Mouse (Mus musculus): Measurements from ENCODE around the gene Gabbr2. TPM values are rescaled to one million over a fixed set of nuclear protein-coding genes. Genes with fewer than 3 reads are reported as not detected.
"Not testable (repeated sequence)": the region's sequence is repeated elsewhere in the genome, so short reads cannot be mapped to it uniquely, and the experiment has no call there.

Gabbr2 gene
- total RNA-seq, 2 experiments from 2014 or later: 205 to 211 TPM

DNA sequence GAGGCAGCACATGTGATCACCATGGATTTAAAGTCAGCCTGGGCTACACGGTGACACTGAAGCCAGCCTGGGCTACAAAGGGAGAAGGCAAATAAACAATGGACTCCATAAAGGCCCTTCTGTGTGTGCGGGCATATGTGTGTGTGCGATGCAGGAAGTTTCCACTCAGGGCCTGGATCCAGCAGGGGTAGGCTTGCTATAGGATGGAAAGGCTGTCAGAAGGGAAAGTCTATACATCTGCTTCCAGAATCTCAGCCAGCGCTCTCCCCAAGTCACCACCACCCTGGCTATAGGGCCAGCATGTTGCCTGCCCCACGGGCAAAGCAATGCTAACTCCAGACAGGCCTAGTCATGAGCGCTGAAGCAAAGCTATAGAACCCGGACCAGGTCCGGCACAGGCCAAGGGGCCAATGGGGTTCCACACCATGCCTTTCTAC, 348.0 kb downstream of the Gabbr2 start:
- DNase-seq: no peak

GRCm38 (mm10) chr4:46642924-46643675, 348.6 kb downstream of the Gabbr2 start:
- DNase-seq: no peak

- DNase-seq: no peak
Measured at GRCm38 (mm10) chr4:46641283-46641682, 350.4 kb downstream of the Gabbr2 start.

DNA sequence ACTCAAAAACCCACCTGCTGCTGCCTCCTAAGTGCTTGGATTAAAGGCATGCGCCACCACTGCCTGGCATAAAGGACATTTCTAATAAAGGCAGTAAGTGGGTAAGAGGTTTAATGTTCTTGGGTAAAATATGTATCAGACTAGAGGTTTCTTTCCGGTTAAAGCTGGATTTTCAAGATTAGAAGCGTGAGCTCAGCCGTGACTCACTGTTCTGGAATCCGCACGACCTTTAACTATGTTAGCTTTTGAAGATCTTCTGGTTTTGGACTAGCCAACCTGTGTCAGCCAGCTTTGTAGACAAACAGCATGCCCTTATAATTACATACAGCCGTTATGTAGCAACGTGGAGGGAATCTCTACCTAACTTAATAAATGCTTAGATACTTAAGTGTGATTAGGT, 351.8 kb downstream of the Gabbr2 start:
- DNase-seq: no peak

DNA sequence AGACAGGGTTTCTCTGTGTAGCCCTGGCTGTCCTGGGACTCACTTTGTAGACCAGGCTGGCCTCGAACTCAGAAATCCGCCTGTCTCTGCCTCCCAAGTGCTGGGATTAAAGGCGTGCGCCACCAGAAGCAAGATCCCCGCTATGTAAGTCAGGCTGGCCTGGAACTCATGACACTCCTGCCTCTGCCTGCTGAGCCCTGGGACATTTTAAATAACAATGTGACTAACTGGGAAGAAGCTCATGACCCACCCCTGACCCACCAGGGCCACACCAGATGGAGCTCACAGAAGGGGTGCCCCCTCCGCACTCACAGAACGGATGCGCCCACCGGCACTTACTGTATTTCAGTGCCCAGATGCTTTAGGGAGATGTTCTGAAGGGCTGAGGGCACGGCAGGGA, 354.4 kb downstream of the Gabbr2 start:
- DNase-seq: not testable (repeated sequence)

DNA sequence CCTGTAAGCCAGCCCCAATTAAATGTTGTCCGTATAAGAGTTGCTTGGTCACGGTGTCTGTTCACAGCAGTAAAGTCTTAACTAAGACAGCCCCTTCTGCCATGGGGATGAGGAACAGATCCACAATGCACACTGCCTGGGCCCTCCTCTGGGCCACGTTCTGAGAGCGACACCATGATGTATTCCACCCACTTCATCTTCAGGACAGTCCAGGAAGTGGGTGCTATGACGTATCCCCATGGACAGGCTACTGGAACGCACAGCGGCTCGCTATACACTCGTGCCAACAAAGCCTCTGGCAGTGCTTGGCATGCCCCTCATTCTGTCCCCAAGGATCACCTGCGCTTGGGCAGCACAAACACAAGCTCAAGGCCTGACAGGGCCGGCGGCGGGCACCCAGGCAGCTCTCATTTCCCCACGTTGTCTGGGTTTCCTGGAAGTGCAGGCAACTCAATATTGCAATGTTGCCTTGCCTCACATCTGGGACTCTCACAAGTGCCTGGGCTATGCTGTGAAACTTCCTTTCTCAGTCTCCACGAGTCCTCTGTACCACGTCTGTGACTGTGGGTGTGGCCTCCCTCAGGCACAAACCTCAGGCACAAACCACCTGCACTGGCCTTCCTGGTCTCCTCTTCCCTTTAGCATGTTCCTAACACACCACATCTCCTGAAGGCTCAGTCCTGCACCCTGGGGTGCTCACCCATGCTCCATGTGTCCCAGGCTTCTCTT, 355.8 kb downstream of the Gabbr2 start:
- DNase-seq: no peak

- no peak for DNase-seq
Measured at GRCm38 (mm10) chr4:46634881-46635280, 356.8 kb downstream of the Gabbr2 start.

DNA sequence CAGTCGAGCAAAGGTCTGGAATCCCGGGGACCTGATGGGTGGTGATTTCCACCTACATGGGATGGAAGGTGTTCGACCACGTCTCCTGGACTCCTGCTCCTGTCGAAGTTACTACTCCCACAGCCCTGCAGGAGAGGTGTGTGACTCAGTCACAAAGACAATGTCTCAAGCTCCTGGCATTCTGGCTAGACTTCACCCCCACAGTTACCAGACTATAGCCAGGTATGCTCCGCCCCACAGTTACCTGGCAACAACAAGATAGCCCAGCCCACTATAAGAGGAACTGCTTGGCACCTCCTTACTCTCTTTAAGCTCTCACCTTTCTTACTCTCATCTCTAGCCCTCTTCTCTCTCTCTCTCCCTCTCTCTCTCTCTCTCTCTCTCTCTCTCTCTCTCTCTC, 358.1 kb downstream of the Gabbr2 start:
- DNase-seq: not testable (repeated sequence)

- DNase-seq: no peak
Measured at GRCm38 (mm10) chr4:46632465-46632864, 359.2 kb downstream of the Gabbr2 start.

DNA sequence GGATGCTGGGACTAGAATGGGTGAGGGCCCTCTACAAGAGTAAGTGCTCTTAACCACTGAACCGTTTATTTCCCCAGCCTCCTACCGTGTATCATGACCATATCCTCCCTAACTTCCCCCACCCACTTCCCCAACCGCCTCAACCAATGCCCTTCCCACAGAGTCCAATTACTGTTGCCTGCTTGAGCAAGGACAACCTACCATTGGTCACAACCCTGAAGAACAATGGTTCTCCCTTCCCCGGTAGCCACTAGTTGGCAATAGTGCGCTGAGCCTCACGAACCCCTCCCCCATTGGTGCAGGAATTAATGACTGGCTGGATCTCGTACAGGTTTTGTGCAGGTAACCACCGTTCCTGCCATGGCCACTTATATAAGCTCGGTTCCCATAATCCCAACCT, 361.3 kb downstream of the Gabbr2 start:
- no peak for DNase-seq

DNA sequence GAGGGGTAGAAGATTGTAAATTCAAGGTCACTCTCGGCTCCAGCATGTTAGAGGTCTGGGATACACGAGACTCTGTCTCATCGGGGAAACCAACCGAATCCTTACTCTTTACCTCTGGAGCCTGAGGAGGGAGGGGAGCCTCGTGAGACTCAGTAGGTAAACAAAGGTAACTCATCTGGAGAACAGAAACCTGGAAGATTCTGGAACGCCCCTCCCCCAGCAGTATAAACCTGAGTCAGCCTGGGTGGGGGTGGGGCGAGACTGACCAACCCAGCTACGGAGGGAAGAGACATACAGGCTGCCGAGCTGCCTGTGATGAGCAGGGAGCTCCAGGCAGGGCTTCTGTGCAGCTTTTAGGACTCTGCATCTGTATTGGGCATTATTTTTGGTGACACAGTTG, 362.8 kb downstream of the Gabbr2 start:
- DNase-seq: no peak

GRCm38 (mm10) chr4:46628081-46628480, 363.6 kb downstream of the Gabbr2 start:
- no peak for DNase-seq

DNA sequence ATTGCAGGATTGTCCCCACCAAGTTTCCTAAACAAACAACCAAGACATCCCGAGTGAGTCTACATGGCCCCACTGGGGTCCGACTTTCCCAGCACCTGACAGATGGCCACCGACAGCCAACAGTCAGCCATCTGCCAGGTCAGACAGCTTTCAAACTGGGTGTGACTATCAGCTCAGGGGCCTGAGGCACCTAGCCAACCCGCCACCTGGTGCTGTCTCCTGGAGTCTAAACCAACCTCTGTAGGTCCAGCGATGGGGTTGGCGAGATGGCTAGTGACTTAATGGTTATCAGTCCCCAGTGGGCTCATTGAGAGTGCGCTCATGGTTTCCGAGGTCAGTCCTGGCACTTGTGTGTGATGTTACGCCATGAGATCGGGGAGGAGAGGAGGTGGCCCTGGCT, 366.6 kb downstream of the Gabbr2 start:
- DNase-seq: no peak

- no peak for DNase-seq
Measured at GRCm38 (mm10) chr4:46623007-46623406, 368.7 kb downstream of the Gabbr2 start.

DNA sequence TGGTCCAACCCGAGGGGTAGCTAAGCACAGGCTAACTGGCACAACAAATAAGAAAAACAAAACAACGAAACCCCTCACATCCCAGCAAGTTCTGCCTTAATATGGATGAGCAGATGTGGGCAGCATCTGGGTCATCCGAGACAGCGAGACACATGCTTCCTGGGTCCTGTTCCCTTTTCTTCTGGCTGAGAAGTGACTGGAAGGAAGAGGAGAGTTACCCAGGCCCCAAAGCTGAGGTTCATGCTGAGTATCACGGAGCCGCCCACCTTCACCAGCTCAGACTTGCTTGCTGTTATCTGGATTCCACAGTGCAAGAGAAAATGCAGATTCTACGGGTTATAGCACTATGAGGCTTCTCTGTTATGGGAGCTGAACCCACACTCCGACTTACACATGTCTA, 370.7 kb downstream of the Gabbr2 start:
- DNase-seq: no peak

DNA sequence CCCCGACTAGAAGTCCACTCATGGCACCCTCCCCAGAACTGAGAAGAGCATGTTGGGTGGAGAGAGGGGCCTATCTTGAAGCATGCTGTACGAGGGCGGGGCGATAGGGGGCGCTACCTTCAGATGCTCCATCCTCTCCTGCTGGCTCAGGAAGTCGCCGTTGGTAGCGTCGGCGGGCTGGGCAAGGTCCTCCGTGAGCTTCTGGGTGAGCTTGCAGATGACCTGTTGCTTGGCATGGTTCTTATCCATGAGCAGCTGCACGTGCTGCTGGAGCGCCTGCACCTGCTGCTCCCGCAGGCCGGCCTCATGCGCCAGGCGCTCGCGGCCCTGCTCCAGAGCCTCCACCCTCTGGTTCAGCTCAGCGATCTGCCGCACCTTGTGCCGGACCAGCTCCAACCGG, 371.3 kb downstream of the Gabbr2 start:
- no peak for DNase-seq

DNA sequence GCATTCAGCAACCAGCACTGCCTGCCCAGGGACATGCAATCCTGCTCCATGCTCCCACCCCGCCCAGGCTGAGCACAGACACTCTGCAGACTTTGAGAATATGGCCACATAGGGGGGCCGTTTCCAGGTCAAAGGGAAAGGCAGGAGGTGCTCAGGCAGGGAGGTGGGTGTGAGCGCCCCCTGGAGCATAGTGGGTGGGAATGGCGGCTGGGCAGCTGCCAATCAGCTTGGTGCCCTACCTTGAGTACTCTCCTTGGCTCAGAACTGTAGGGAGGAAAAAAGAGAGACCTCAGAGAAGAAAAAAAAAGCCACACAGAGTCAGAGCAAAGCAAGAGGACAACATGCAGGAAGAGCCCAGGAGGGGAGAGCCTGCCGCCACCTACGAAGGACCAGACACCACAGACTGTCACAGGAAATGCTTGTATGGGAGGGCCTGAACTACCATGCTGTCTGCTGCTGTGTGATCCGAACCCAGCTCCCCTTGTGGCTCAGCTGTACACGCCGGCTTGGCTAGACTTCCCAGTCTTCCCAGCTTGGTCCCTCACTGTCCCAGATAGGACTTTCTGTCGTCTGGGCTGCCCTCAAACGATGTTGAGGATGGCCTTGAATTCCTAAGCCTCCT, 373.4 kb downstream of the Gabbr2 start:
- DNase-seq: no peak

DNA sequence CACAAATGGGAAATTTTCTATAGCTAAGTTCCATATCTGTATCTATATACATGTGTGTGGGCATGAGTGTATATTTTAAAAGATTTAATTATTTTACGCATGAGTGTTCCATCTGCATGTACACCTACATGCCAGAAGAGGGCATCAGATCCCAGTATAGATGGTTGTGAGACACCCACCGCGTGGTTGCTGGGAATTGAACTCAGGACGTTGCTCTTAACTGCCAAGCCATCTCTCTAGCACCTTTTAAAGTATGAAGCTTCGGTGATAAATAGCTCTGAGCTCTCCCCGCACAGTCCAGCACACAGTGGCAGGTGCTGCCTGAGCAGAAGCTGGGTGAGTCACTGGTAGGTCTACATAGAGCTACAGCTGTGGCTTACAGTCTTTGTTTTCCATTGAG, 374.3 kb downstream of the Gabbr2 start:
- no peak for DNase-seq

DNA sequence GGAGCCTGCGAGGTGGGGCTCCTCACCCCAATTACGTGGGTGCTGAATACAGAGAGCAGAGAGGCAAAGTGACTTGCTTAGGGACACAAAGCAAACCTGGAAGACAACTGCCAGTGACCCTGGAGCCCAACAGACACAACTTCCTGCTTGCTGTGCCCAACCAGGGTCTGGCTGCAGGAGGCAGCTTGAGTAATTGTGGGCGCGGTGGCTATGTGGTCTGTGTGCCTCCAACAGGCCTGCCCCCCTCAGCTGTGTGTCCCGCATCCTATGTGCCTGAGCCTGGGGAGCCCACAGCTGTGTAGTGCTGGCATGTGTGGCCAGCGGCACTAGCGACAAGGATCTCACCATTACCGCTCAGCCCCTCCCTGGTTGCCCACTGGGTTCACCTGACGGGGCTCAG, 377.0 kb downstream of the Gabbr2 start:
- no peak for DNase-seq

- DNase-seq: no peak
Measured at GRCm38 (mm10) chr4:46613618-46614017, 378.1 kb downstream of the Gabbr2 start.

Data from layer of hippocampus, postnatal 36 days (tissue).